Mouse (Mus musculus) monocyte, adult 2 months (primary cell): ENCODE data around the gene Gm20662.

Source experiments
- DNase-seq, 2 experiments: peaks; one replicate each; pipeline ENCODE4 v3.0.0; 2022; ENCODE audit warnings: low spot score in 2 of 2, low read depth in 1 of 2

Gene Gm20662

GRCm38 (mm10) chr9:108051931-108052220 is 55.7 kb downstream of the Gm20662 start:
- DNase-seq = no peak

- no peak for DNase-seq
Observed at GRCm38 (mm10) chr9:108052411-108052810, 56.3 kb downstream of the Gm20662 start.

GRCm38 (mm10) chr9:108052885-108053664 is 56.9 kb downstream of the Gm20662 start, which contains the start of gene Amigo3:
Amigo3 (plus strand) TSS chr9:108053159.
- DNase-seq = peak; percentile 89 to 97

GRCm38 (mm10) chr9:108053665-108054225 is 57.6 kb downstream of the Gm20662 start:
- DNase-seq = no peak

- DNase-seq = no peak
Observed at GRCm38 (mm10) chr9:108054331-108055040, 58.3 kb downstream of the Gm20662 start.

- DNase-seq = no peak
Observed at GRCm38 (mm10) chr9:108055061-108055460, 58.9 kb downstream of the Gm20662 start.

- no peak for DNase-seq
Observed at GRCm38 (mm10) chr9:108055661-108056237, 59.6 kb downstream of the Gm20662 start.

- no peak for DNase-seq
Observed at GRCm38 (mm10) chr9:108056361-108057261, 60.5 kb downstream of the Gm20662 start.

GRCm38 (mm10) chr9:108057262-108057562 is 61.1 kb downstream of the Gm20662 start:
- DNase-seq = no peak

- no peak for DNase-seq
Observed at GRCm38 (mm10) chr9:108058291-108058690, 62.1 kb downstream of the Gm20662 start.

- no peak for DNase-seq
Observed at GRCm38 (mm10) chr9:108062142-108062541, 66.0 kb downstream of the Gm20662 start.

GRCm38 (mm10) chr9:108063361-108063760 is 67.2 kb downstream of the Gm20662 start:
- DNase-seq = no peak

- no peak for DNase-seq
Observed at GRCm38 (mm10) chr9:108065491-108066011, 69.4 kb downstream of the Gm20662 start.

GRCm38 (mm10) chr9:108067199-108067598 is 71.0 kb downstream of the Gm20662 start:
- DNase-seq = no peak

- DNase-seq = peak; percentile 58 to 72
Observed at GRCm38 (mm10) chr9:108067900-108068299, 71.8 kb downstream of the Gm20662 start.

GRCm38 (mm10) chr9:108069007-108069406 is 72.9 kb downstream of the Gm20662 start:
- DNase-seq = no peak

GRCm38 (mm10) chr9:108069529-108069928 is 73.4 kb downstream of the Gm20662 start:
- no peak for DNase-seq

- DNase-seq = no peak
Observed at GRCm38 (mm10) chr9:108071801-108072200, 75.7 kb downstream of the Gm20662 start.

- DNase-seq = no peak
Observed at GRCm38 (mm10) chr9:108072481-108072924, 76.4 kb downstream of the Gm20662 start.

- DNase-seq = no peak
Observed at GRCm38 (mm10) chr9:108073141-108073930, 77.2 kb downstream of the Gm20662 start.
